Mouse (Mus musculus) erythroblast, embryonic 14.5 days (primary cell): ENCODE data around the gene Fam69b.

Experiments
- GATA1 ChIP-seq: IDR thresholded peaks from 2 replicates; pipeline ENCODE4 v1.6.1; 2012; ENCODE audit warnings: low read length, inconsistent platforms, mixed read lengths
- TAL1 ChIP-seq: IDR thresholded peaks from 3 replicates; pipeline ENCODE4 v1.6.1; 2012; ENCODE audit warnings: low read length, inconsistent platforms, mixed read lengths

DNA sequence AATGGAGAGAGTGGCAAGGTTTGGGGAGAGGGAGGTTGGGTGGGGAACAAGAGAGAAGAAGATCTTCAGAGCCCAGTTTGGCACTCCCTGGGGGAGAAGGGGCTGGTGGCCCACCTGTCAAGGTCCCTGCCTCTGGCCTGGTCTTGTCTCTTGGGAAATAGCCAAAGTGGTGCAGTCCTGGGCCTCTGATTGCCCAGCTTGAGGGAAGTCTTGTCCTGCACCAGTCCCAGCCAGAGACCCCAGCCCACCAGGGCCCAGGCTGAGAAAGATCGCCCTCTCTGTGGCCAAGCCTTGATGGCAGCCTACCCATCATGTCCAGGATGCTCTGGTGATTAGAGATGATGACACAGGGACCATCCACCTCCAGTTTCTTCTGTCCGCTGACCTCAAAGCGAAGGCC lies 31.4 kb upstream of the Fam69b start:
- TF ChIP-seq TAL1 = no peak
- TF ChIP-seq GATA1 = no peak
